Mouse (Mus musculus) liver, embryonic 14.5 days (tissue): ENCODE measurements around the gene Dpep3.

Source experiments
- CTCF ChIP-seq: IDR thresholded peaks from 2 replicates; pipeline ENCODE4 v1.5.1; 2016; ENCODE audit warnings: antibody characterized with exemption, low read depth, control low read depth
- EP300 ChIP-seq: IDR thresholded peaks from 2 replicates; pipeline ENCODE4 v1.6.1; 2016; ENCODE audit warnings: antibody characterized with exemption, low read depth

GRCm38 (mm10) chr8:105964506-105965265 lies 14.5 kb downstream of the Dpep3 start:
- TF ChIP-seq CTCF (no peak), EP300 (no peak)
